Mouse (Mus musculus): ENCODE data around the gene Amacr.

The Amacr gene

DNA sequence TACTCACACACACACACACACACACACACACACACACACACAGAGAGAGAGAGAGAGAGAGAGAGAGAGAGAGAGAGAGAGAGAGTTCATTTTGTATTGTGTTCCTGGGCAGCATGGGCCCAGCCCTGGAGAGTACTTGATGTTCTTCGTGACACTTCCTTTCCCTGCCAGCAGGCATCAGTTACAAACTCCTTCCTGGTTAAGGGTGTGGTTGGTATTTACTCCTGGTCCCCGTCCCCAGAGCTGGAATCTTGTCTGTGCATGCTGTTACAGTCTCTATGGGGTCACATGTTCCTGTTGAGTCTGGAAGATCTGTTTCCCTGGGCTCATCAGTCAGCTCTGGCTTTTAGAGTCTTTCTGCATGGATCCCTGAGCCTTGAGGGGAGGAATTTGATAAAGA, 8.9 kb downstream of the Amacr start:
- DNase-seq (ENCODE audit: low spot score) = no peak

- DNase-seq (ENCODE audit: low spot score) = no peak
Observed at GRCm38 (mm10) chr15:10991566-10991965, 10.0 kb downstream of the Amacr start.

DNA sequence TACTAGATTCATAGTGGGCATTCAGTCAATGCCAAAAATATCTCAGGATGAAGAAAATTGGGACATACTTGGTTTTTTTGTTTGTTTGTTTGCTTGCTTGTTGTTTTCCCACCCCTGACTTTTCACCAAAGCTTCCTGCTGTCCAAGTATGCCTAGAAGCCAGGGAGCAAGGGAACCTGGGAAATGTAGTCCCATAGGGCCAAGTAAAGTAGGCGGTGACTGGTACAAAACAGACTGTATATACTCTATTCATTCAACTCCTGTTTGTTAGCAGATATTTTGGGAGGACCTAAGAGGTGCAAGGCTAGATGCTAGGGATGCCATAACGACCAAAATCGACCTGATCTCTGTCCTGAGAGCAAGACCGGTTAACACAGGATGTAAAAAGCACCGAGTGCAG, 18.3 kb downstream of the Amacr start:
- DNase-seq (ENCODE audit: low spot score) = no peak

DNA sequence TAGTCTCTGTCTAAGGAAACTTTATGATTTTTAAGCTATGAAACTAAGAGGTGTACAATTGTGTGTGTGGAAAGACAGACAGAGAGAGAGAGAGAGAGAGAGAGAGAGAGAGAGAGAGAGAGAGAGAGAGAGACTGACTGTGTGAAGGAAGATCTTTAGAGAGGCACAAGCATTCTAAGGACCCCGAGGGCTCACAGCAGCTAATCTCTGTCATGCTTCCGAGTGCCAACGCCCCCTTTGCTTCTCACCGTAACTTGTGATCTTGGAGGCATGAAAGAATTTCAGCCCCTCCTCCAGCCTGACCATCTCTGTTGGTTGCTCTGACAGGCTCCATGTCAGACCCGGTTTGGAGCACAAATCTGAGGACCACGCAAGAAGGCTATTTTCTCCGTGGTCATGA, 18.9 kb downstream of the Amacr start, which contains the start of gene Slc45a2:
Slc45a2 (plus strand) TSS at position 301 of the 400 bp plus-strand sequence.
- no peak for DNase-seq (ENCODE audit: low spot score)

- DNase-seq (ENCODE audit: low spot score) = no peak
Observed at GRCm38 (mm10) chr15:11003791-11004190, 22.2 kb downstream of the Amacr start.

- no peak for DNase-seq (ENCODE audit: low spot score)
Observed at GRCm38 (mm10) chr15:11004646-11005045, 23.1 kb downstream of the Amacr start.

DNA sequence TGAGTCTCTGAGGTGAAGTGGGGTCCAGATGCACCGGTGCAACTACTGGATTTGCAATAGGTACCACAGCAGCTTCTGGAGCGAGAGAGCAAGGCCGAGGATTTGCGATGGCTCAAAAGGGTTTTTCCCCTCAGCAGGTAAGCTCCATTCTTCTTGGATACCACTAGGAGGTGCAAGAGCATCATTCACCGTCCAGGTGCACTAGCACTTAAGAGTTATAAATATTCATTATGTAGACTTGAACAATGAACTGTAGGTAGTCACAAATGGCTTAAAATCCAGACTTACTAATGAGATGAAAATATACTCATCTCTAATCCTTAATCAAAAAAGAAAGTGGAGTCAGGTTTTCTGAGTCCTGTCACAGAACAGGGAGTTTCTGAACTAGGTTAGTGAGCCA, 27.2 kb downstream of the Amacr start:
- no peak for DNase-seq (ENCODE audit: low spot score)

DNA sequence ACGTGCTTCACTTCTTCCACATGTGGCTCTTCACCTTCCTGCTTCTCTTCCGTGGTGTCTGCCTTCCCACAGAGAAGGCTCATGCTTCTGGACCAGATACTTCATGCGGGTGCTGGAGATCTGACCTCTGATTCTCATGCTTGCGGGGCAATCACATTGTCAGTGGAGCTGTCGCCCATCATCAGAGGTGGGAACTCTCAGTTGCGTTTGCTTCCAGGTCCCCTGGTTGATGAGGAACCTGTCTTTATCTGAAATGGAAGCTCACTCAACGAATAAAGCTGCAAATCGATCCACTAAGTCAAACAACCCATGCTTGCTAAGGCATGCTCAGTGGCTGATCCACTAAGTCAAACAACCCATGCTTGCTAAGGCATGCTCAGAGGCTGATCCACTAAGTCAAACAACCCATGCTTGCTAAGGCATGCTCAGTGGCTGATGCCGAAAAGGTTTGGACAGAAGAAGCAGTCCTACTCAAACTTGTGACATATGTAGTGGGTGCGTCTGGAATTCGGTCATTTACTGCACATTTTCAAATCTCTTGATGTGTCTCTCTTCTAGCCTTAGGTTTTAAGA, 29.5 kb downstream of the Amacr start:
- DNase-seq (ENCODE audit: low spot score) = no peak

DNA sequence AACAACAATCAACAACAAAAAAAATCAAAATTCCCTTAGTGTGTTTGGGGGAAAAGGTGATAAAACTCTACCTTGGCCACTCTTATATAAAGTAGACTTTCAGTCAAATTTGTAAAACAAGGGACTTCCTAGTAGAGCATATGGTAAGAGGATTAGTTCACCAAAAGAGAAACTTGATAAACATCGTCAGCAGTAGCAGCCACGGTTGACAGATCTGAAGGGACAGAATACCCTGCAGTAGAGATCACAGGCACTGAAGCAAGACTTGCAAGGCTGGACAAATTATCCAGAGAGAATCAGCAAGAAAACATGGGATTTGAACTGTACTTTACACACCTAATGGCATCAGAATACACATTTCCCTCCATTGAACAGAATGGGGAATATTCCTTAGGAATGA, 33.4 kb downstream of the Amacr start:
- DNase-seq (ENCODE audit: low spot score) = no peak

GRCm38 (mm10) chr15:11026801-11027561, 45.4 kb downstream of the Amacr start:
- DNase-seq (ENCODE audit: low spot score) = no peak

DNA sequence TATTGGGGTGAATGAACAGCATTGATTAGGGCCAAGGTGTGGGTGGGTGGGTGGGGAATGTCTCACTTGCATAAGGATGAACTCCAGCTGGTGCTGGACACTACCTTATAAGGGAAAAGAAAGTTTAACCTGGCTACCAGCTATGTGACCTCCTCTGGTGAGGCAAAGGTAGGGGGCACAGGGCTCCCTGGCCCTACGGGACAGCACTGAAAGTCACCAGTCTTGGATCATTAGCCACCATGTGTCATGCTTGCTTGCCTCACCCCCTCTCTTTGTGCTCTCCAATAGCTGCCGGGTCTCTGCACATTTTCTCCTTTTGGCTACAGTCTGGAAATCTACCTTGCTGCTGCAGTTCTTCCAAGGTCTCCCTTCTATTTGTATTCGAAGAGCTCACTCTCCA, 48.6 kb downstream of the Amacr start:
- DNase-seq (ENCODE audit: low spot score) = no peak

DNA sequence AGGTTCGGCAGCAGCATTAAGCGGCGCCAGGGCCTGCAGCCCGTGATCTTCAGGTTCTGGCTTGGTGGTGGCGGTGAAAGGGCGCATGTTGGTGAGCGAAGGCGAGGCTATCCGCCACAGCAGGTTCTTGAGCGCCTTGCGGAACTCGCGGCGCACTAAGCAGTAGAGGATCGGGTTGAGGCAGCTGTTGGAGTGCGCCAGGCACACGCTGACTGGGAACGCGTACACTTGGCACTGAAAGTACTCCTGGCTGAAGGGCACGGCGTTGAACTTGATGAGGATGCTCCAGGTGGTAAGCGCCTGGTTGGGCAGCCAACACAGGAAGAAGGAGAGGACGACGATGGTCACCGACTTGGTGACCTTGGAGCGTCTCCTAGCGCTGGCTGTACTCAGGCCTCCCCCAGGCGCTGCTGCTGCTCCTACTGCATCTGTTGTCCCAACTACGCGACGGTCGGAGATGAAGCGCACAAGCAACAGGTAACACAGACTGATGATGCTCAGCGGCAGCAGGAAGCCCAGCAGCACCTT, 54.5 kb downstream of the Amacr start:
- no peak for DNase-seq (ENCODE audit: low spot score)

DNA sequence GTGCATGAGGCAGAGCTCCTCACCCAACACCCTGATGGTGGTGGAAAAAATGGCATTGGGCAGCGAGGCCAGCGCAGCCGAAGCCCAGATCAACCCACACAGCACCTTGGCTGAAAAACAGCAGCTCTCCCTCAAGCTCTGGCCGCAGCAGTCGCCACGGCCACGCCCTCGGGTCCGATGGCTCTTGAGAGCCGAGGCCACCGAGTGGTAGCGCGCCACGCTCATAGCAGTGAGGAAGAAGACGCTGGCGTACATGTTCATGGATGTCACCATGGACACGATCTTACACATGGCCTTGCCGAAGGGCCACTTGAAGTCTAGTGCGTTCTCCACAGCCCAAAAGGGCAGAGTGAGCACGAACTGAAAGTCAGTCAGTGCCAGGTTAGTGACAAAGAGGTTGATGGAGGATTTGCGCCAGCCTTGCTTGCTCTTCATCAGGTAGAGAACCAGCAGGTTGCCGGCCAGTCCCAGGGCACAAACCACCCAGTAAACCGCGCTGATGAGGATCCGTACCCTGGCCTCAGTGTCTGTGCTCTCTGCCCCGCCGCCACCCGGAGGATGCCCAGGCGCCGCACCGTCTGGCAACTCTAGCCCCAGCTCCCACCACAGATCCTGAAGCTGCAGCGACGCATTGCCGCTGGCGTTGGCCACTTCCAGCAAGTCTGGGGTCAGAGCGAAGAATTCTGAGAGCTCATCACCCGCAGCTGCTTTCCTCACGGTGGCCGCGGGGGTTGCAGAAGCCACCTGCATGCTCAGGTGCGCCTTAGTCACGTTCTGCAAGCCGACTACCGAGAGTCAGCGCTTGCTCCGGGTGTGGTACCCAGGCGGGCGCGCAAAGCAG, 55.2 kb downstream of the Amacr start:
- DNase-seq (ENCODE audit: low spot score) = no peak

- no peak for DNase-seq (ENCODE audit: low spot score)
Observed at GRCm38 (mm10) chr15:11037376-11037695, 55.8 kb downstream of the Amacr start.

GRCm38 (mm10) chr15:11037711-11038110, 56.2 kb downstream of the Amacr start, which contains the start of gene Rxfp3:
Gene Rxfp3 (minus strand): TSS chr15:11037991.
- DNase-seq (ENCODE audit: low spot score) = peak; percentile 46

GRCm38 (mm10) chr15:11038476-11038875, 56.9 kb downstream of the Amacr start:
- peak; percentile 71 for DNase-seq (ENCODE audit: low spot score)

GRCm38 (mm10) chr15:11040067-11040466, 58.5 kb downstream of the Amacr start:
- no peak for DNase-seq (ENCODE audit: low spot score)

DNA sequence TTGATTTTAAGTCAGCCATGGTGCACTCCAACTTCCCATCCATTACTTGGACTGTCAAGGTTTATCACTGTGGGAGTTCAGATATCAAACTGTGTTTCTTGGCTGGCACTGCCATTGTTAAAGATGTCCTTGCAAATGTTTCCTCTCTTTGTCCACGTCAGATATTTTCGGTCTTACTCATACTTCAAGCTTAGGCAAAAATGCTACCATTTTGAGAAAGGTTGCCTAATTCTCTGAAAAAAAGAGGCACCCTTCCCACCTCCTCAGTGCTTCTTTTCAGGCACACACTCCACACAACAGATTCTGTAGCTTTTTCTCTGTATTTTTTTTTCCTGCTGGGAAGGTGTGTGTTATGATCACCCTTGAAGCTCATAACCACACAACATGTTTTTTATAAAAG, 59.7 kb downstream of the Amacr start:
- no peak for DNase-seq (ENCODE audit: low spot score)

- DNase-seq (ENCODE audit: low spot score) = no peak
Observed at GRCm38 (mm10) chr15:11042828-11043227, 61.3 kb downstream of the Amacr start.

Data from testis, postnatal 10 days (tissue).